Mouse (Mus musculus) frontal cortex, postnatal 25 days (tissue): ENCODE results near the gene Btbd16.

ENCODE experiments used
- DNase-seq, 2 experiments: peaks; one replicate each; pipeline ENCODE4 v3.0.0; 2022; ENCODE audit warnings: low spot score in 2 of 2

The Btbd16 gene

DNA sequence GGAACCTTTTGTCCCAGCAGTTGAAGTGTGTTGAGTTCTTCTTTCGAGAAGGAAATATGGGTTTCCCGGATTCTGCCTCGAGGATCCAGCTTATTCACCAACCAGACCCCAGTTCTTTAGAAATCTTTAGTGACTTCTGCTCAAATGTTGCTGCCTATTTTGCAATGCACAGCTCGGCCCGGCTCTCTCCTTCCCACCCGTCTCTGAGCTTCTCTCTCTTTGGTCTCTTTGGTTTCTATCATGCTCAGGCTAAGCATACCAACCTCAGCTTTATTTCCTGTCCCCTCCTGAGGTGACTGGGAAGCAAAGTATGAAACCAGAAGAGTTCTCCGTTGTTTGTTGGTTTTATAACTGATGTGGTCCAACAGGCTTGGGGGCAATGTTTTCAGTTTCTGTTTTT, 42.4 kb downstream of the Btbd16 start:
- DNase-seq, result no peak

DNA sequence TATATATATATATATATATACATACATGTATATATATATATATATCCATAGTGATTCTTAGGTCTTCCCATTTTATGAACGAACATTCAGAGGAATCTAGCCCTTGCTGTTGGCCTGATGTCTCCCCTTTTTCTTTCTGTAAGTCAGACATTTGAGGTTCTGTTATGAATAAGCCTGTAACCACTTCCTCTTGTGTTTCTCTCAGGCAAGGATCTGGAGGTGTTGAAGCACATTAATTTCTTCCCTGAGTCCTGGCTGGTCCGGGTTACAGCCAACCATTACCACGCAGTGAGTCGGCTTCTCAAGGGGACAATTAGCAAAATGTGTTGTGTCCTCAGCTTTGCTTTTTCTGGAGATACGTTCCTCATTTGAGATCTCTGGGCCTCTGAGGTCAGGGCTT, 44.9 kb downstream of the Btbd16 start:
- no peak for DNase-seq

DNA sequence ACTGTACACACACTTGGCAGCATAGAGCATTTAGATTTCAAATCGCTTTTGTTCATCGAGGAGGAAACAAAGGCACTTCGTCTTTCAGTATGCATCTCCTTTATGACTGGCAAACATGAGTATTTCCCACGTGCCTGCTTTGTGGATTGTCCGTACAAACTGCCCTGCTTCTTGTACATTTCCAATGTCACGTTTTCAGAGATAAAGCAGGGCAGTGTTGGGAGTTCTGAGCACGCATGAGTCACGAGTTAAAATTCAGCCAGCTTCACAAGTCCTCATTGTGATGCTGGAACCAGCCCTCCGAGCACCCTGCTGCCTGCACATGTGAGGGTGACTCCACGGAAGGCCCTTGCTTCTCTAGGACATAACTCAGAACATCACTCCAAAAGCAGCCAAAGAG, 45.8 kb downstream of the Btbd16 start:
- no peak for DNase-seq

DNA sequence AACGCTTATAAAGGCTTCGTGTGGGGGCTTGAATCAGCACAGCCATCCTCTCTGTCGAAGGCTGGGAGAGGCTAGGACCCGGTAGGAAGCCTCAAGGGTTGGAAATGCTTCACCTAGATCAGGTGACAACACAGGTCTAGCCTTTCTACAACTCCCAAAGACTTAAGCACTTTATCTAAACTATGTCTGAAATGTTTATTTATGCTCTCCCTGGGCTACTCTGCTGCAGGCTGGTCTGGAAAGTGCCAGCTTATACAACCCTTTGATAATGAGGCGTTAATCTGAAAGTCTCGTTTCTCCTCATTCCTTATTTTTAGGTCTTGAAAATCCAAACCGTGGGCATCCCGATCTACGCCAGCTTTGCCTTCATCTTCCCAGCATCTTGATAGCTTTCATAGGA, 50.1 kb downstream of the Btbd16 start:
- no peak for DNase-seq

- DNase-seq, result no peak
Measured at GRCm38 (mm10) chr7:130826343-130826742, 52.5 kb downstream of the Btbd16 start.

GRCm38 (mm10) chr7:130827431-130827830, 53.6 kb downstream of the Btbd16 start:
- DNase-seq, result peak in 1 of 2 experiments; percentile 44

DNA sequence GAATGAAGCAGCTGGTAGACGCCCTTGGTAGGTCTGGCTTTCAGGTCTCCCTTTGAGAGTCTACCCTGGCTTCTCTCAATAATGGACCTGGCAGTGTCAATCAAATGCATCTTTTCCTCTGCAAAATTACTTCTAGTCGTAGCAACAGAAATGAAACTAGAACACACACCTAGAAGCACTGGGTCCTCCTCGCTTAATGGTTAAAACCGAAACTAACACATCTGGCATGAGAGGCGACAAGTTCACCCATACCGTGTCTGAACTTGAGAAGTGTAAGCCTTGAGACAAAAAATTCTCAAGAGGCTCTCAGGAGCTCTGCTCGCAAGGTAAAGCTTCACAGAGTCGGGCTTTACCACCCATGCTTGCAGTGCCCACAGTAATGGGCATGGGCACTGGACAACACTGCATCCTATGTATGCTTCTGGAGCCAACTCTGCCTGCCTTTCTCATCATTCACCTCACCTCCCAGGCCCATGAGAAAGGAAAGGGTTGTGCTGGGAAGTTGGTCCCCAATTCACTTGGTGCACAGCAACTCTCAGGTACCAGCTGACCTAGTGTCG, 54.1 kb downstream of the Btbd16 start:
- no peak for DNase-seq

DNA sequence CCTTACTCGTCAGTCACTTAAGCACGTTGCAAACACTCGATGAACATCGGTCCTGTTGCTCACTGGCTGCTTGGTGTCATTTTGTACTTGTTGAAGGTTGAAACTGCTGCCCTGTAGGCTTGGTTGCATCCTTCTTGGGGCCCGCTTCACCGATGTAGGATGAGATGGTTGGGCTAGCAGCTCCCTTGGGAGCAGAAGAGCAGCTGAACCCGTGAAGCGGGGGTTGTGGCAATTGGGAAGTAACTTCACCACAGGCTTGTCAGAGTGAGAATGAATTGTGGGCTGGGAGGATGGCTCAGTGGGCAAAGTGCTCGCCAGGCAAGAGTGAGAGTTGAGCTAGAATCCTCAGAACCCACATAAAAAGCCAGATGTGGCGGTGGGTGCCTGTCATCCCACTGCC, 54.6 kb downstream of the Btbd16 start:
- DNase-seq, result no peak

GRCm38 (mm10) chr7:130831586-130831985, 57.7 kb downstream of the Btbd16 start:
- no peak for DNase-seq

GRCm38 (mm10) chr7:130834299-130834698, 60.4 kb downstream of the Btbd16 start:
- DNase-seq, result no peak

DNA sequence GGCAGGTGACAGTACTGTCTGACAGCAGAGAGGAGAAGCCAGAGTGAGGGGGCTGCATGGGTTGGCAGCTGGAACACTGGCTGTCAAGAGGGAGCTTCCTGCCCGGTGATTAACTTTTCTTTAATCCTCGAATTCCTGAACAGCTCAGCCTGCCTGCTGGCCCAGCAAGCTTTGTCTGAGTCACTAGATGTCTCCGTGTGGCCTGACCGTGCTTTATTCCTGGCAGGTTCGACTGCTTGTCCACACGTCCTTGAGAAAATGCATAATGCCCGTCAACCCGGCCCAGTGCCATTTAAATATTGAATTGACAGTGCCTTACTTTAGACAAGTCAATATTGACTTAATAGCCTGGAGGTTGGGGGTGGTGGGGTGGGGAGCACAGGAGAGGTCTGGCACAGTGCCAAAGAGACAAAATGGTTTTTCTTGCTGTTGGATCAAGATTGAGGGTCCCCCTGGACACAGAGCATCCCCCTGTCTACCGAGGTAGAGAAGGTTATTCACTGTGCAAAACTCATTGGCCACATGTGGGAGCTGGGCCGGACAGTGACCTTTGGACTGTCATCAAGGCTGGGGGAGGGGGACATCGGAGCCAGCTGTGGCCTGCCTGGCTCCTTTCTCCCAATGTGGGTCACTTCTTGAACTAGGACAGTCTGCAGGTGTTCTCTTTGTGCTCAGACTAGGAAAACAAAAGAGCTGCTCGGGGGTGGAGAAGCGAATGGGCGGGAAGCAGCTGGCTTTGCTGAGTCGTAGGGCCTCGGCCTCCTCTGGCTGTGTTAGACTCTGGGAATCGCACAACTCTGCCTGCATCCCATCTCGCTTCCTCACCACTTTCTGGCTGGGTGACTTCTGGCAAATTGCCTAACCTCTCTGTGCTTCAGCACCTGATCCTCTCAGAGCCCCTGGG, 61.3 kb downstream of the Btbd16 start:
- DNase-seq, result no peak

- DNase-seq, result no peak
Measured at GRCm38 (mm10) chr7:130836066-130836465, 62.2 kb downstream of the Btbd16 start.

- no peak for DNase-seq
Measured at GRCm38 (mm10) chr7:130837941-130838657, 64.2 kb downstream of the Btbd16 start.

GRCm38 (mm10) chr7:130838658-130839025, 64.8 kb downstream of the Btbd16 start:
- no peak for DNase-seq

DNA sequence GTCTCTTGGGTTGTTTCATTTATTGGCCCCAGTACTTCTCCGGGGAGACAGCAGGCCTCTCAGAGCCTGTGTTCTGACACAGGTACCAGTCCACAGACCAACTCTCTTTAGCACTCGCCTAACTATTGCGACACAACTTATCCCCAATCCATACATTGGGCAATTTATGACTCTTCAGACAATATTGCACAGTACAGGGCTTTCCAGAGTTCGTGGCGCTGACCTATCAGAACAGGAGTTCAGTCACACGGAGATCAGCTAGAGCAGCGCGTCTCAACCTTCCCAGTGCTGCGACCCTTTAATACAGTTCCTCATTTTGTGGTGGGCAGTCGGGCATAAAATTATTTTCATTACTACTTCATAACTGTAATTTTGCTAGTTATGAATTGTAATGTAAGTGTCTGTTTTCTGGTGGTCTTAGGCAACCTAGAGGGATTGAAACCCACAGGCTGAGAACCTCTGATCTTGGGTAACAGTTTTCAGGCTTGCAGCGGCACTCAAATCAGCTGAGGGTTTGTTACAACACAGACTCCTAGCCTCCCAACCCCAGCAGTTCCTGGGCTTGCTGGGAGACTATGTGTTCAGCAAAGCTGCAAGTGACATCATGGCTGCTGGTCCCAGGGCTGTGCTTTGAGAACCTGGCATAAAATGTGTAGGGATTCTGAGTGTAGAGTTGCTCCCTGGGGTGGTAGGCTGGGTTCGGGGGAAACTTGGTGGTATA, 65.7 kb downstream of the Btbd16 start:
- DNase-seq, result no peak

DNA sequence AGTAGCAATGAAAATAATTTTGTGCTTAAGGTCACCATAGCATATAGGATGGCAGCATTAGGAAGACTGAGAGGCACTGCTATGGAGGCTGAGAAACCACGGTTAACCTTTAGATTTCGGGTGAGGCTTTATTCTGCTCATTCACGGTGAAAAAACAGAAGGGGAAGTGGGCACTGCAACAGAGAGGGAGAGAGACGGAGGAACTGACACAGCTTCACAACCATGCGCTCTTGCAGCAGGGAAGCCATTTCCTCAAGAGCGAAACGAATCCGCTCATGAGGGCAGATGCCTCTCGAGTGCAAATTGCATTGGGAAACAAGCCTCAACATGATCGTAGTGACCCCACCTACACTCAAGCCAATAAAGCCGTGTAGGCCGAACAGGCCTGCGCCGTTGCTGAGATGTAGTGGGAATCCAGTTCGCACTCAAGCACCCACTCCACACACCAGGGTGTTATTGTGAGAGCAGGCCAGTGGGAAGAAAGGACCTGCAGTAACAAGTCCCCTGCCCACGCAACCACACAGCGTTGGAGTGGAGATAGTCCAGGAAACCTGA, 73.4 kb downstream of the Btbd16 start:
- DNase-seq, result no peak

DNA sequence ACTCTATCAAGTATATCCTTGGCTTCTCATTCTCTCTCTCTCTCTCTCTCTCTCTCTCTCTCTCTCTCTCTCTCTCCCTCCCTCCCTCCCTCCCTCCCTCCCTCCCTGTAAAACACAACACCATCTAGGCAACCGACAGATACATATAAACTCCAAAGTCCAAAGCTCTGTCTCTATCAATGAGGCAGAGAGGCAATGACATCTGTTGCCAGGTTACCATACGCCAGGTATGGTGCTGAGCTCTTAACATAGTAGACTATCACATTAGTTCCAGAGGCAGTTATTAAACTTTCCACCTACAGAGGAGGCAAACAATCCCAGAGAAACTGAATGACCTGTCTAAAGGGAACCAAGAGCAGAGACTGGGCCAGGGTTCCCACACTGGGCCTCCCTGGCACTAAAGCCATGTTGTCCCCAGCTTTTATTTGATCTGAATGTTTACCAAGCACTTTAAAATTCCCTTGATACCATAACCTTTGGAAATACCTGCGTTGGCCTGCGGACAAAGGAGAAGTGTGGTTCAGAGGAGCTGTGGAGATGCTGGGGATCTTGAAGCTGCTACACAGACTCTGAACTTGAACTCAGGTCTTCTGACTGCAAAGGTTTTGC, 80.9 kb downstream of the Btbd16 start:
- DNase-seq, result no peak

GRCm38 (mm10) chr7:130855681-130856080, 81.8 kb downstream of the Btbd16 start:
- DNase-seq, result no peak

- no peak for DNase-seq
Measured at GRCm38 (mm10) chr7:130857973-130858372, 84.1 kb downstream of the Btbd16 start.

DNA sequence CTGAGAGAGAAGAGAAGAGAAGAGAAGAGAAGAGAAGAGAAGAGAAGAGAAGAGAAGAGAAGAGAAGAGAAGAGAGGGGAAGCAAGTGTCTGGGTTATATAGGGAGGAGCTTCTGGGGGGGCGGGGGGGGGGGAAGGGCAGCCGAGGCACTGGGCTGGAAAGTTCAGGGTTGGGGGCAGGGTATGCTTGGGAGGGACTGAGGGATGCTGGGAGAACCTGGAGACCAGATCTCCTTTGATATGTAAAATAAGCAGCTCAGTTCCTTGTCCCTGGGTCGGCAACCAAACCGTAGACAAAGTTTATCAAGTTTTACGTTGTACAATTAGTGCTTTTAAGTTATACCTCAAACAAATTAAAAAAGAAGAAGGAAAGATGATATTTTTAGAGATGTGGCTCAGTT, 86.1 kb downstream of the Btbd16 start:
- no peak for DNase-seq

GRCm38 (mm10) chr7:130860721-130861142, 86.9 kb downstream of the Btbd16 start:
- no peak for DNase-seq
